ENCODE assay signal across 22 mouse cellular contexts in the genomic region with DNA sequence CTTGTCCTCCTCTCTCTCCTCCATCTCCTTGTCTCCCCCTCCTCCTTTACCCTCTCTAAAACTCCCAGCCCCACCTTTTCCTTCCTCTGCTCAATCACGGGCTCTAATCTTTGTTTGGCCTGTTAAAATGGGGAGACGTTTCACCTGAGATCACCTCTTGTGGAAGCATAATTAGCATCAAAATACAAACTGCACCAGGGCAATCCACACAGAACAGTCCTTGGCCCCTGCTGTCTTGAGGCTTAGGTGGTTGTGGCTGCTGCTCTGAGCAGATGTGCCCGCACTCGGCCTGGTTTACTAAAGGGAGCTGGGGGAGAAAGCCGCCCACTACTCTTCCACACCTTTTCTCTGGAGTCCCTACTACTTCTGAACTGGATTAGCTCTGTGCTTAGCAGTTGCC. TPM values are rescaled to one million over a fixed set of nuclear protein-coding genes. Genes with fewer than 3 reads are reported as not detected.
"Had no signal": no experiment of that assay in that cellular context is flagged by ENCODE, and none has a peak within 500 bp of the region (broad histone marks: within the 10 kb centered on the region; RNA-seq: fewer than 3 reads in every experiment).

No protein-coding gene starts in this region.

- DNase-seq: kidney, adult 8-10 months; kidney, postnatal 10 days; layer of hippocampus, postnatal 36 days; left cerebral cortex, postnatal 4 days; liver, postnatal 0 days; lung, embryonic 14.5 days; right cerebral cortex, adult 18-20 months; right cerebral cortex, postnatal 14 days; right cerebral cortex, postnatal 4 days; thymus, adult 2 months; thymus, postnatal 25 days had no signal

- H3K4me1 ChIP-seq: limb, embryonic 12.5 days; limb, embryonic 15.5 days; midbrain, embryonic 12.5 days; midbrain, embryonic 15.5 days; neural tube, embryonic 12.5 days; neural tube, embryonic 15.5 days had no signal

- H3K9ac ChIP-seq: kidney, embryonic 15.5 days; limb, embryonic 12.5 days; limb, embryonic 15.5 days; liver, embryonic 14.5 days; liver, postnatal 0 days; lung, embryonic 14.5 days; midbrain, embryonic 12.5 days; midbrain, embryonic 15.5 days; neural tube, embryonic 12.5 days; neural tube, embryonic 15.5 days had no signal

- H3K9me3 ChIP-seq: kidney, embryonic 15.5 days; limb, embryonic 12.5 days; limb, embryonic 15.5 days; midbrain, embryonic 12.5 days; midbrain, embryonic 15.5 days; neural tube, embryonic 12.5 days; neural tube, embryonic 15.5 days had no signal

- H3K27me3 ChIP-seq: kidney, embryonic 15.5 days; limb, embryonic 12.5 days; limb, embryonic 15.5 days; midbrain, embryonic 12.5 days; midbrain, embryonic 15.5 days; neural tube, embryonic 12.5 days; neural tube, embryonic 15.5 days had no signal

- H3K4me3 ChIP-seq: kidney, embryonic 15.5 days; left cerebral cortex, adult 2 months; limb, embryonic 12.5 days; limb, embryonic 15.5 days; midbrain, embryonic 12.5 days; midbrain, embryonic 15.5 days; neural tube, embryonic 12.5 days; neural tube, embryonic 15.5 days had no signal

- H3K27ac ChIP-seq: kidney, embryonic 15.5 days; left cerebral cortex, adult 2 months; limb, embryonic 12.5 days; limb, embryonic 15.5 days; liver, embryonic 14.5 days; macrophage; midbrain, embryonic 12.5 days; midbrain, embryonic 15.5 days; neural tube, embryonic 12.5 days; neural tube, embryonic 15.5 days had no signal

RNA-seq across cellular contexts. Expression of a gene that starts 18.9 kb away (rescaled TPM):
- polyA plus RNA-seq: kidney, embryonic 15.5 days; limb, embryonic 12.5 days; liver, embryonic 11.5 days; liver, embryonic 14.5 days; liver, postnatal 0 days; macrophage; midbrain, embryonic 12.5 days; neural tube, embryonic 12.5 days had no signal
